Mouse (Mus musculus) left cerebral cortex, adult 9 months (tissue): ENCODE measurements around the gene Gabpa.
A peak's percentile ranks its signal among the peaks of the same experiment; 100 is the strongest.

Source experiments
- DNase-seq, 2 experiments: peaks; one replicate each; pipeline ENCODE4 v3.0.0; 2022; ENCODE audit warnings: low spot score in 2 of 2

Gabpa gene

GRCm38 (mm10) chr16:84834745-84835440 lies at the start of gene Gabpa:
Gabpa (plus strand) TSS chr16:84834925.
- peak; percentile 91 to 94 for DNase-seq

- DNase-seq: no peak
Observed at GRCm38 (mm10) chr16:84784966-84785365, 49.8 kb upstream of the Gabpa start.

GRCm38 (mm10) chr16:84790595-84791165 lies 44.0 kb upstream of the Gabpa start:
- DNase-seq: no peak

- DNase-seq: no peak
Observed at GRCm38 (mm10) chr16:84793401-84793800, 41.3 kb upstream of the Gabpa start.

GRCm38 (mm10) chr16:84795337-84795736 lies 39.4 kb upstream of the Gabpa start:
- no peak for DNase-seq

- no peak for DNase-seq
Observed at GRCm38 (mm10) chr16:84796678-84797077, 38.0 kb upstream of the Gabpa start.

- no peak for DNase-seq
Observed at GRCm38 (mm10) chr16:84800038-84800437, 34.7 kb upstream of the Gabpa start.

- DNase-seq: no peak
Observed at GRCm38 (mm10) chr16:84802217-84802616, 32.5 kb upstream of the Gabpa start.

GRCm38 (mm10) chr16:84804866-84805265 lies 29.9 kb upstream of the Gabpa start:
- DNase-seq: no peak

- no peak for DNase-seq
Observed at GRCm38 (mm10) chr16:84806175-84806574, 28.6 kb upstream of the Gabpa start.

- no peak for DNase-seq
Observed at GRCm38 (mm10) chr16:84807874-84808273, 26.9 kb upstream of the Gabpa start.

- DNase-seq: no peak
Observed at GRCm38 (mm10) chr16:84810254-84810653, 24.5 kb upstream of the Gabpa start.

GRCm38 (mm10) chr16:84813852-84814251 lies 20.9 kb upstream of the Gabpa start:
- DNase-seq: no peak

- no peak for DNase-seq
Observed at GRCm38 (mm10) chr16:84814511-84814910, 20.2 kb upstream of the Gabpa start.

GRCm38 (mm10) chr16:84817423-84817822 lies 17.3 kb upstream of the Gabpa start:
- peak in 1 of 2 experiments; percentile 36 for DNase-seq

- DNase-seq: no peak
Observed at GRCm38 (mm10) chr16:84825009-84825408, 9.7 kb upstream of the Gabpa start.

- no peak for DNase-seq
Observed at GRCm38 (mm10) chr16:84831696-84832095, 3.0 kb upstream of the Gabpa start.

- no peak for DNase-seq
Observed at GRCm38 (mm10) chr16:84832736-84833135, 2.0 kb upstream of the Gabpa start.

- DNase-seq: no peak
Observed at GRCm38 (mm10) chr16:84834344-84834743, 381 bp upstream of the Gabpa start.

- peak; percentile 35 to 85 for DNase-seq
Observed at GRCm38 (mm10) chr16:84835441-84835822, 707 bp downstream of the Gabpa start, which contains the start of gene Atp5j. Atp5j (minus strand) TSS chr16:84835625.

- peak in 1 of 2 experiments; percentile 30 for DNase-seq
Observed at GRCm38 (mm10) chr16:84835823-84836743, 1.4 kb downstream of the Gabpa start.

- DNase-seq: no peak
Observed at GRCm38 (mm10) chr16:84838576-84838975, 3.9 kb downstream of the Gabpa start.
